Mouse (Mus musculus) layer of hippocampus, adult 2 months (tissue): ENCODE data around the gene Rnf38. TPM values are rescaled to one million over a fixed set of nuclear protein-coding genes. Genes with fewer than 3 reads are reported as not detected.

Source experiments
- DNase-seq, 2 experiments: peaks; one replicate each; pipeline ENCODE4 v3.0.0; 2022; ENCODE audit warnings: low spot score in 2 of 2
- H3K27ac ChIP-seq: fragments of 200-600 bp; 2 replicates; pipeline ENCODE4 v1.8.1; 2022
- H3K4me3 ChIP-seq: fragments of 200-600 bp; 2 replicates; pipeline ENCODE4 v1.8.1; 2022; ENCODE audit warnings: mild to moderate bottlenecking
- CTCF ChIP-seq: fragments of 200-600 bp; conservative IDR thresholded peaks from 2 replicates; pipeline ENCODE4 v1.8.1; 2022; ENCODE audit warnings: antibody characterized with exemption, mild to moderate bottlenecking, moderate library complexity
- total RNA-seq, 2 experiments: library from RNA; stranded (reverse); gene quantifications; 2 replicates each; pipeline ENCODE4 v1.2.3; 2021

Gene Rnf38
- total RNA-seq, 2 experiments from 2014 or later = 49.8 to 52.3 TPM

GRCm38 (mm10) chr4:44156481-44156880 lies 77.1 kb downstream of the Rnf38 start:
- H3K4me3 ChIP-seq = no peak overlapping the region
- DNase-seq = no peak
- H3K27ac ChIP-seq = peak overlapping the region; percentile 8; the same call in 1 of the 2 replicates
- TF ChIP-seq CTCF = no peak

GRCm38 (mm10) chr4:44154884-44155283 lies 78.7 kb downstream of the Rnf38 start:
- DNase-seq = no peak
- TF ChIP-seq CTCF = no peak
- Histone ChIP-seq H3K27ac (no peak overlapping the region), H3K4me3 (no peak overlapping the region)

GRCm38 (mm10) chr4:44152904-44153303 lies 80.7 kb downstream of the Rnf38 start:
- no peak overlapping the region for H3K4me3 ChIP-seq
- no peak for TF ChIP-seq CTCF
- DNase-seq = no peak
- H3K27ac ChIP-seq = no peak overlapping the region

GRCm38 (mm10) chr4:44126805-44127204 lies 106.8 kb downstream of the Rnf38 start:
- no peak overlapping the region for H3K4me3 ChIP-seq
- DNase-seq = no peak
- no peak overlapping the region for H3K27ac ChIP-seq
- TF ChIP-seq CTCF = no peak

GRCm38 (mm10) chr4:44119410-44120201 lies 114.0 kb downstream of the Rnf38 start:
- Histone ChIP-seq H3K27ac (no peak overlapping the region), H3K4me3 (no peak overlapping the region)
- peak; percentile 81 for TF ChIP-seq CTCF
- DNase-seq = peak; percentile 22 to 57

- no peak for DNase-seq
- no peak overlapping the region for H3K4me3 ChIP-seq
- TF ChIP-seq CTCF = no peak
- H3K27ac ChIP-seq = no peak overlapping the region
Measured at GRCm38 (mm10) chr4:44115046-44115445, 118.5 kb downstream of the Rnf38 start.

- DNase-seq = peak in 1 of 2 experiments; percentile 15
- no peak for TF ChIP-seq CTCF
- Histone ChIP-seq H3K27ac (peak overlapping the region; percentile 75), H3K4me3 (peak overlapping the region; percentile 18; the same call in 1 of the 2 replicates)
Measured at GRCm38 (mm10) chr4:44113393-44114138, 120.0 kb downstream of the Rnf38 start.

- Histone ChIP-seq H3K4me3 (no peak overlapping the region), H3K27ac (no peak overlapping the region)
- no peak for DNase-seq
- TF ChIP-seq CTCF = no peak
Measured at GRCm38 (mm10) chr4:44112741-44113140, 120.8 kb downstream of the Rnf38 start.

- no peak for DNase-seq
- H3K4me3 ChIP-seq = no peak overlapping the region
- TF ChIP-seq CTCF = no peak
- H3K27ac ChIP-seq = no peak overlapping the region
Measured at GRCm38 (mm10) chr4:44110771-44111170, 122.8 kb downstream of the Rnf38 start.

- TF ChIP-seq CTCF = no peak
- Histone ChIP-seq H3K4me3 (no peak overlapping the region), H3K27ac (no peak overlapping the region)
- no peak for DNase-seq
Measured at GRCm38 (mm10) chr4:44108297-44108696, 125.3 kb downstream of the Rnf38 start.

GRCm38 (mm10) chr4:44107339-44107738 lies 126.2 kb downstream of the Rnf38 start:
- Histone ChIP-seq H3K4me3 (no peak overlapping the region), H3K27ac (no peak overlapping the region)
- no peak for DNase-seq
- no peak for TF ChIP-seq CTCF

GRCm38 (mm10) chr4:44106297-44106821 lies 127.2 kb downstream of the Rnf38 start:
- H3K4me3 ChIP-seq = peak overlapping the region; percentile 33; the same call in 1 of the 2 replicates
- no peak for DNase-seq
- no peak overlapping the region for H3K27ac ChIP-seq
- no peak for TF ChIP-seq CTCF

- TF ChIP-seq CTCF = no peak
- no peak overlapping the region for H3K27ac ChIP-seq
- H3K4me3 ChIP-seq = no peak overlapping the region
- no peak for DNase-seq
Measured at GRCm38 (mm10) chr4:44104195-44104917, 129.2 kb downstream of the Rnf38 start.
